Mouse (Mus musculus) cerebellum, postnatal 36 days (tissue): ENCODE data around the gene Cipc.

ENCODE experiments used
- DNase-seq, 2 experiments: peaks; one replicate each; pipeline ENCODE4 v3.0.0; 2021 to 2022; ENCODE audit warnings: mixed read lengths in 2 of 2

Cipc gene

DNA sequence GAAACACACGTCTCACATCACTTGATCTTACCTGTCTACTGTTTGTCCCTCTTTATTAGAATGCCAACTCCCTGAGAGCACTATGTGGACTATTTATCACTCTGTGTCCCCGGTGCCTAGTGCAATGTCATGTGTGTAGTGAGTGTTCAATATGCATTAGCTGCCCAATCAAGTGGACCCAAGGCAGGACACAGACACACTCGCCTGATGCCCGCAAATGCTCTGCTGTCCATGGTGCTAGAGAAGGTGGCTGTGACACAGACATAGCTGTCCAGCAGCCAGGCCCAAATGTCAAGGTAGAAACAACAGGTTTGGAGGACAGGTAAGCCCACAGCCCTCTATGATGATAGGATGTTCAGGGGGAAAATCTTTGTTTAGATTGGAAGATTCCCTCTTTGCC is 47.3 kb downstream of the Cipc start:
- no peak for DNase-seq

DNA sequence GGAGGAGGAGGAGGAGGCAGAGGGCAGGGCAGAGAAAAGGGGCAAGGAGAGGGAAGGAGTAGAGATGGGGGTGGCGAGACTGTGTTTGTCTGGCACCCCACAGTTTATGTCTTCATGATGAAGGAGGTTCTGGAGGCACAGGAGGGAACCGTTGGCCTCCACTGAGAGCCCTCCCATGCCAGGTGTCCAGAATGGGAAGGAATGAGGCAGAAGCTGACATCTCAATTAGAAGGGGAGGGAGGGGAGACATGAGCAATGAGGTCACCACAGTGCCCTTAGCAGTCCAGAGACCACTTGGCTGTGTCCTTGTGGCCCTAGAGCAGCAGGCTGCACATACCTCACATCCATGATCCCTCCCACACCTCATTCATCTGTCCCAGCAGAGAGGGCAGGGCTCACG is 47.9 kb downstream of the Cipc start:
- no peak for DNase-seq

DNA sequence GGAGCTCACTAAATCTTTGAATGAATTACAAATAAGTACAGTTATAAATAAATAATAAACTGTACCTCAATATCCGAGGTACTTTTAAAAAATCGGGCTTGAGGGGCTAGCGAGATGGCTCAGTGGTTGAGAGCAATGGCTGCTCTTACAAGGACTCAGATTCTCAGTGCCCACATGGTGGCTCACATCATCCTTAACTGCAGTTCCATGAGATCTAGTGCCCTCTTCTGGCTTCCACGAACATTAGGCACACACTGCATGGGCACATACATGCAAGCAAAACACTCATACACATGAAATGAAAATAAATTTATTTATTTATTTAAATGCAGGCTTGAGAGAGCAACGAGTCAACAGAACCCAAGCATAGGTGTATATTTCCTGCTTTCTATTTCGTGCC is 49.1 kb downstream of the Cipc start:
- no peak for DNase-seq

DNA sequence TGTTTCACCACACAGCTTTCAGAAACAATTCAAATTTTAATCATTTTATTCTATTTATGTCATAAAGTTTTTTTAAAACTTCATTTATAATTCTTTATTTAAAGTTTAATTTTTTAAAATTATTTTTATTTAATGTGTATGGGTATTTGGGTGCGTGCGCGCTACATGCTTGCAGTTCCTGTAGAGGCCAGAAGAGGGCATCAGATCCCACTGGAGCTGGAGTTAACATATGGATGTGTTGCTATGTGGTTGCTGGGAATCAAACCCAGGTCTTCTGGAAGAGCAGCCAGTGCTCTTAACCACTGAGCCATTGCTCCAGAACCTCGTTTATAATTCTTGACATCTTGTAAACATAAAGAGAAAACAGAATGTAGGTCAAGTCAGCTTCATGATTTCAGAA is 51.9 kb downstream of the Cipc start:
- no peak for DNase-seq

DNA sequence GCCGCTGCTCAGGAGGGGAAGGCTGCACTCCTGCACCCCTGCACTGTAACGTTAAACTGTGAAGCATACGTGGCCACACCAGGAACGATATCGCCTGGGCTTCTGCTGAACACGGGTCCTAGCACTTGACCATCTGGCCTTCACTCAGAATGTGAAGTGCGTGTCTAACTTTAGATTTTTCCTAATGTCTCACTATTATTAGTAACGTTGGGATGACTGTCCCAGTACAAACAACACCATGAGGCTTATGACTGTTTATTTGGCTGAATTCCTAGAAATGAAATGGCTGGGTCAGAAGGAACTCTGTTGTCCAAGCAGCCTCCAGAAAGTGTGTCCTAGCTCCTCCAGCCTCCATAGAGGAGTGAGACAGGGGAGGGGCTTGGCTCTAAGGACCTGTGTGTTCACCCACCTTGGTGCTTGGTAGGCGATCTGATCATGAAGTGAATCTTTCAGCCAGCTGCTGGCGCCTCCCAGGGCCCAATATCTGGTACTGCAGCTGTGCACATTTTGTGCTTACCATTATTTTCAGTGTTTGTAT is 52.5 kb downstream of the Cipc start:
- peak; percentile 33 to 54 for DNase-seq

DNA sequence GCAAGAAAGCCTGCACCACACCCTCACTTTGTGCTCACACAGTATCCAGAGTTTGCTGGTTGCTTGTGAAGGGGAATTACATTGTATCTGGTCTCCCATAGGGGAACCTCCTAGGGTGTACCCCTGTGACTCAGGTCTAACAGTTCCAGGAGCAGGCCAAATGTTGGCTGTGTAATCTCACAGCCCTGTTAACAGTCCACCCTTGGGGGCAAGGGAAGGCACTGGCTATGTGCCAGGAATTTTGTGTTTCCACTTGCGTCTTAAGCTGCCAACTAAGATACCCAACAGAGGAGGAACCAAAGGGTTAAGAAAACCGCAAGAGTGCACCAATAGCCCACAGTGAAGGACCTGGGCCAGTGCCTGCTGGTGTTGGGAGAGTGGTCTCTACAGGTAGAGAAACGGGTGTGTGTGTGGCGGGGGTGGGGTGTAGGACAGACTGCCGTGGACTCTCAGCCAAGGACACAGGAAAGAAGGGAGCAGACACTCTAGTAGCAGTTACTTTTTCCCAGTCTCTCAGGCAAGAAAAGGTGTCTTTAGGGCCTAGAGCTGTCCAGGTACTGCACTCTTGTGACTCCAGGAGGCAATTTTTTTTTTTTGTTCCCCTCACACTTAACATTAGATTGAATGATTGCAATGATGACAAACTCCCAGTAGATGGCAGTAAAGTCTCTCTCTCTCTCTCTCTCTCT is 53.5 kb downstream of the Cipc start:
- DNase-seq = peak; percentile 23 to 30

DNA sequence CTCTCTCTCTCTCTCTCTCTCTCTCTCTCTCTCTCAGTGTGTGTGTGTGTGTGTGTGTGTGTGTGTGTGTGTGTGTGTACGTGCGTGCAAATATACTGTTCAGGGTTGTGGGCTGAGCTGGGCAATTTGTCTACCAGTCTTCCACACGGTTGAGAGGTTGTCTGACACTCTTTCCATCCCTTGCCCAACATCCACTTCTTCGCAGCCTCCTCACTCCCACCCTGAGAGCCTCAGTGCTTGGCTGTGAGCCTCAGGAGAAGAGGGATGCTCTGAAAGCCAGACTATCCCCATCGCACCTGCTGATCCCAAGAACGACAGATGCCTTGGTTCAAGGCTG is 54.0 kb downstream of the Cipc start:
- DNase-seq = peak in 1 of 2 experiments; percentile 40

DNA sequence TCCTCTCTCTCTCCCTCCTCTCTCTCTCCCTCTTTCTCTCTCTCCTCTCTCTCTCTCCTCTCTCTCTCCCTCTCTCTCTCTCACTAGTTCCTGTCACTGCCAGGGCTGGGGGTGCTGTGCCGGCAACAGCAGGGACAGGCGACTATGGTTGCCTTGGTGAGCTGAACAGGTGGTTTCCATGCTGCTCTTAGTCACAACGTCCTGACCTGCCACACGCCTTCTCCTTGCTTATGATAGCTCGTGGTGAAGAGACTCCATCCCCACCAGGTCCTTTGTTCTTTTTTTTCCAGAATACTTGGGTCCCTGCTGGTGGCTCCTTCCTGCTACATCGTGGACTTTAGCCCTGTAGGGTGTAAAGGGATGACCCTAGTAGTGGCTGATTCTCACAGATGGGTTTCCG is 55.4 kb downstream of the Cipc start:
- DNase-seq = no peak

DNA sequence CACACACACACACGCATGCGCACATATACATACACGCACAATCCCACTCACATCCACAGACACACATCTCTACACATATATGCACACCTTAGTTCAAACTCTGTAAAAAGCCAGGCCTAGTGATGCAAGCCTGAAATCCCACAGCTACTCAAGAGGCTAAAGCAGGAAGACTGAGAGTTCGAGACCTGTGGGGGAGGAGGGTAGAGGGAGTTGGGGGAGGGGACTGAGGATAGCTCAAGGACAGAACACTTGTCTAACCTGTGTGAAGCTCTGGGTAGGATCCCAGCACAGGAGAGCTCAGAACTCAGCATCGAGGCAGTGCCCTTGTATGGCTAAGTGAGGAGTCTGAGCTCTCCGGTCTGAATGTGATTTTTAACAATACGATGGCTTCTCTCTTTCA is 56.0 kb downstream of the Cipc start:
- DNase-seq = no peak

DNA sequence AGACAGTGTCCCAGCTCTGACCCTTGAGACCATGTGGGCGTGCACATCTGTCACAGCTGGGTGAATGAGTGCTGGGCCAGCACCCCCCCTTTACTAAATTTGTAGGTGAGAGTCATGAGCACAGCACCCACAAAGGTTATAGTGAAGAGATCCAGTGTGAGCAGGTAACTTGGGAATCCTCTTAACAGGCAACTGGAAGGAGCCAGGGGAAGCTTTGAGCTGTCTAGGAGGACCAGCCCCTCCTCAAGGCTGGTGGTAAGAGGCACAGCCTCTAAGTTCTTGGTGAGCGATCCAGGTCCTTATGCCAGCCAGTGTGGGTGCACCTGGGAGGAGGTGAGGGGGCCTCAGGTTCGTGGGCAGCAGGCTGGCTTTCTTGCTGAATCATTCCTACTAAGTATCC is 56.8 kb downstream of the Cipc start:
- DNase-seq = no peak

DNA sequence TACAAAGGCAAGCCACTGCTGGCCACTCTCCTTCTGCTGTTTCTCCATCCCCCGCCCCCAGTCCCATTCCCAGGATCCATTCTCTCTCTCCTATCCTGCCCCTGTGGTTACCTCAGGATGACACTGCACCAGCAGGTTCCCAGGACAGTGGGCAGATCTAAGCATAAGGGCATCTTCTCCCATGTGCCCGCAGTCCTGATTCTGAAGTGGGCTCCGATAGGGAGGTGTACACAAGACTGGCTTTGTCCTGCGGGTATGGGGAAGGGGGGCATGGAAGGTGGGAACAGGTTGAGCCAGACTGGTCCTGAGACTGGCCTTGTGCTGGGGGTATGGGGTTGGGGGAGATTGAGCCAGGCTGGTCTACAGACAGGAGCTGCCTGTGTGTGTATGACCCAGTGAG is 57.8 kb downstream of the Cipc start:
- no peak for DNase-seq
